Mouse (Mus musculus) stomach, embryonic 15.5 days (tissue): ENCODE measurements around the gene Smcr8. TPM values are rescaled to one million over a fixed set of nuclear protein-coding genes. Genes with fewer than 3 reads are reported as not detected.

Source experiments
- ATAC-seq: fragments of 200-750 bp; cut with Nextera tagmentation; 2 replicates; pipeline ENCODE4 v1.8.0; 2017; ENCODE audit warnings: low read depth, moderate number of reproducible peaks, moderate TSS enrichment; ENCODE audit not compliant: insufficient read depth, low FRiP score
- H3K27ac ChIP-seq: fragments of 300-500 bp; sonication (generic); 2 replicates; pipeline ENCODE4 v1.5.1; 2015; ENCODE audit warnings: mild to moderate bottlenecking, inconsistent platforms
- H3K27me3 ChIP-seq: fragments of 300-500 bp; sonication (generic); replicated peaks from 2 replicates; pipeline ENCODE4 v1.6.1; 2015; ENCODE audit warnings: inconsistent platforms
- H3K36me3 ChIP-seq: fragments of 300-500 bp; sonication (generic); 2 replicates; pipeline ENCODE4 v1.6.1; 2015; ENCODE audit warnings: inconsistent platforms
- H3K4me1 ChIP-seq: fragments of 300-500 bp; sonication (generic); 2 replicates; pipeline ENCODE4 v1.6.1; 2015; ENCODE audit warnings: inconsistent platforms
- H3K4me2 ChIP-seq: fragments of 300-500 bp; sonication (generic); 2 replicates; pipeline ENCODE4 v1.6.1; 2015; ENCODE audit warnings: mild to moderate bottlenecking, inconsistent platforms
- H3K4me3 ChIP-seq: fragments of 300-500 bp; sonication (generic); replicated peaks from 2 replicates; pipeline ENCODE4 v1.5.1; 2015; ENCODE audit warnings: inconsistent platforms
- H3K9ac ChIP-seq: fragments of 300-500 bp; sonication (generic); 2 replicates; pipeline ENCODE4 v1.6.1; 2015; ENCODE audit warnings: inconsistent platforms
- H3K9me3 ChIP-seq: fragments of 300-500 bp; sonication (generic); 2 replicates; pipeline ENCODE4 v1.6.1; 2016; ENCODE audit warnings: inconsistent platforms
- WGBS: fragments of 180-500 bp; shearing (Covaris S2); methylation state at CpG from one replicate; pipeline ENCODE4 v1.1.7; 2015; 5-methylcytosine and 5-hydroxymethylcytosine counted together
- polyA plus RNA-seq: library from polyadenylated mRNA; unstranded; fragments of >200 nt; fragmentation: Nextera tagmentation; extraction: Ambion mirVana; gene quantifications from 2 replicates; pipeline ENCODE4 v1.2.1, GENCODE M21; 2015

Gene Smcr8
- 4.5 and 5.2 TPM in 2 replicates for polyA plus RNA-seq

DNA sequence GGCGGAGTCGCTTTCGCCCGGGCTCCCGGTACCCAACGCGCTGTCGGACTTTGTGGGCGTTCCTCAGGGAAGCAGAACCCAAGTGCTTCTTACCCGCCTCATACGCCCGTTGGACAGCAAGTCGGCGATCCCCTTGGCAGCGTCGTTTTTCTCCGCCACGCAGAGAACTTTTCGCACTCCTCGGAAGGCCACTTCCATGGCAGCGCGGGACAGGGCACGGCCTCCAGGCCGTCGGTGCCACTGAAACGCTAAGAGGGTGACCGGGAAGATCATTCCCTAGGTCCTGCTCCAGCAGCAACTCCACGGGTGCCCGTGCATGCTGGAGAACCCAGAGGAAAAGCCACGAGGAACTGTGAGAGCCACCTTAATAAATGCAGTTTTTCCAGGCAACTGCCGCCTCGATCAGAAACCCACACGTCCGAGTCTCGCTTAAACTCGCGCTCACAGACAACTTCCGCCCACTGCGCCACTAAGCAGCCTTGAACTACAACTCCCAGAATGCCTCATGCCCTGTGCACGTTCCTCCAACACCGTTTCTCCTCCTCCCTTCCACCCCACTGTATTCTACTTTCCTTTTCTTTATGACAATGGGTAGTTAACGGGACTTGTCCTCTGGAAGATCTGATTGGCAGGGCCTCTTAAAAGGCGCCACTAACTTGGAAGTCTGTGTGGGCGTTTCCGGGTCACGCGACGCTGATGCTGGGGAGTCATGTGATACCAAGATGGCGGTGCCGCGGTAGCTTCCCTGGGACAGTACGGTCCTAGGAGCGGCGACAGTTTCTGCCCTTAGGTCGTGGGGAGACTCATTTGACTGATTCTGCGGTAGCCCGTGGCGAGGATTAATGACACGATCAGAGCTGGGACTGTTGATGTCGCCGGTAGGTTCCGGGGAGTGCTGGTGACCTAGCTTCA is at the start of gene Smcr8, which contains the start of gene Top3a:
Smcr8 (plus strand) TSS at position 696 of the 912 bp plus-strand sequence.
Top3a (minus strand) TSS at position 537 of the 912 bp plus-strand sequence.
- ATAC-seq: peak; percentile 92
- Histone ChIP-seq H3K9me3 (no peaks in the 10 kb centered on the region), H3K4me1 (peaks cover 53% of the 10 kb centered on the region), H3K27me3 (no peaks in the 10 kb centered on the region), H3K36me3 (0 out of 2 replicates have a peak, but pooled peaks cover 4% of the 10 kb centered on the region), H3K27ac (peak within 1 kb of the TSS; percentile 92), H3K4me2 (peak within 1 kb of the TSS; percentile 80), H3K4me3 (peak within 1 kb of the TSS; percentile 89), H3K9ac (peak within 1 kb of the TSS; percentile 70)
- under 1% methylated on average over 62 of the region's 62 CpGs for WGBS

DNA sequence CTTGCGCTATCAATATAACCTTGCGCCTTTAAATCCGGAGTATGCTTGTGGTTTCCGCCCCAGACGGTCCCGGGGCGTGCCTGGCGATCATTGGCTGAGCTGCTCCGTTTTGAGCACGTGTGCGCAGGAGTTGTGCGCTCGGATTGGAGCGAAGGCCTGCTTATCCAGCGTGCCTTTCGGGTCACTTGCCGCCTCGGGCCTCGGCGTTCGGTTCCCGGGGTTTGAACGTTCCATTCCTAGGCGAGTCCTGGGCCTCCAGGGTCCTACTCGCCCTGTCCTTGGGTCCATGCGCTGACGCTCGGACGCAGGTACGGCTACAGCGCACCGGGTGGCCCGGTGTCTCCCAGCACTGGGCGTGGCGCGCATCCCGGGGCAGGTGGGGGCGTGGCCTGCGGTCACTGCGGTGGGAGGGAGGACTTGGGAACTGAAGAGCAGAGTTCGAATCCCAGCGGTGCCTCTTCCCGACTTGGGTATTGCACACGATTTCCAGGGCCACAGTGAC is 49.0 kb upstream of the Smcr8 start, which contains the start of gene Mief2:
Mief2 (plus strand) TSS at position 139 of the 502 bp plus-strand sequence.
- H3K4me2 ChIP-seq: peak within 1 kb of the TSS; percentile 82
- peak within 1 kb of the TSS; percentile 84 for H3K4me3 ChIP-seq
- peak within 1 kb of the TSS; percentile 88 for H3K27ac ChIP-seq
- no peaks in the 10 kb centered on the region for H3K27me3 ChIP-seq
- peaks cover 28% of the 10 kb centered on the region for H3K4me1 ChIP-seq
- peak within 1 kb of the TSS; percentile 84 for H3K9ac ChIP-seq
- peak; percentile 92 for ATAC-seq
- WGBS: under 1% methylated on average over 44 of the region's 44 CpGs
- peaks cover 17% of the 10 kb centered on the region for H3K36me3 ChIP-seq
- no peaks in the 10 kb centered on the region for H3K9me3 ChIP-seq

DNA sequence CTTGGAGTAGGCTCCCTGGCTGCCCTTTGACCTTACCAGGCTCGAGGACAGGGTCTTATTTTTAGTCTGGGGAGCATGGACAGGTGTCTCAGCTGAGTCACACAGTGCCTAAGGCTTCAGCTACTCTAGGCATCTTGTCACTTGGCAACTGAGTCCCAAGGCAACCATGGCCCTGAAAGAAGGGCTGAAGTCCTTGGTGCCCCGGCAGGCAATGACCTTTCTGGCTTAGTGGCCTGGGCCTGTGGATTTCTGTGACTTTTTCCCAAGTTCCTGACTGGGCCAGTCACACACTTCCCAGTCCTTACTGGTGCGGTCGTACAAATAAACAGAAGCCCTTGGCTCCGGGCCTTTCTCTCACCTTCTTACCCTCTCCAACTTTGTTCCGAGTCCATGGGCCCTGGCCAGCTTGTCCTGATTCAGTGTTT is 48.1 kb upstream of the Smcr8 start:
- ATAC-seq: no peak
- WGBS: 61% methylated on average over 6 of the region's 6 CpGs
- H3K9me3 ChIP-seq: no peaks in the 10 kb centered on the region
- H3K4me1 ChIP-seq: peaks cover 28% of the 10 kb centered on the region
- peaks cover 19% of the 10 kb centered on the region for H3K36me3 ChIP-seq
- no peak overlapping the region for H3K9ac ChIP-seq
- H3K27me3 ChIP-seq: no peaks in the 10 kb centered on the region
- peak overlapping the region; percentile 84; the same call in 1 of the 2 replicates for H3K4me3 ChIP-seq
- peak overlapping the region; percentile 82 for H3K4me2 ChIP-seq
- H3K27ac ChIP-seq: no peak overlapping the region

DNA sequence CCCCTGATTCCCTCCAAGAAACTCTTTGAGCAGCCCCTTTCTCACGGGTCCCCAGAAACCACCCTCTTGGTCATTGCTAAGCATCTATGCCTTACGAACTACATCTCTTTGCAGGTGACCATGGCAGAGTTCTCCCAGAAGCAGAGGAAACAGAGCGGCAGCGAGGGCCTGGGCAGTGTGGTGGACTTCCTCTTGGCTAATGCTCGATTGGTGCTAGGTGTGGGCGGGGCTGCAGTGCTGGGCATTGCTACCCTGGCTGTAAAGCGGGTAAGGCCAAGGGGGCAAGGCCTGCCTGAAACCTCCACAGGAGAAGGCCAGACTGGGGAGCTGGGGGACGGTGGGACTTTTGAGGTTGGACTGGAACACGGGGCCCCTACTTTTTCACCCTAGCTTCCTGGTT is 47.2 kb upstream of the Smcr8 start:
- Histone ChIP-seq H3K36me3 (peaks cover 12% of the 10 kb centered on the region), H3K27ac (no peak overlapping the region), H3K4me2 (no peak overlapping the region), H3K4me1 (peaks cover 28% of the 10 kb centered on the region), H3K4me3 (no peak overlapping the region), H3K9me3 (no peaks in the 10 kb centered on the region), H3K9ac (no peak overlapping the region), H3K27me3 (no peaks in the 10 kb centered on the region)
- WGBS: 87% methylated on average over 9 of the region's 9 CpGs
- ATAC-seq: no peak

DNA sequence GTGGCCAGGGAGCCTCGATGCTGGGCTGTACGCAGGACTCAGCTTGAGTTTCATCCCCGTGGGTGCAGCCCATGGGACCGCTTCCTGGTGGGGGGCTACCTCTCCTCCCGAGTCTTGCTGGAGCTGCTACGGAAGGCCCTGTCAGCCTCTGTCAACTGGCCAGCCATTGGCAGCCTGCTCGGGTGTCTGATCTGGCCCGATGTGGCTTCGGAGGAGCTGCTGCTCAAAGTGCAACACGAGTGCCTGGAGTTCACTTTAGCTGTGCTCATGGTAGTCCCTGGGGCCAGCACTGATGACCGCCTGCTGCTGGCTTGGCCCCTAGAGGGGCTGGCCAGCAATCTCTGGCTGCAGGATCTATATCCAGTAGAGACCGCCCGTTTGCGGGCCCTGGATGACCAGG is 46.1 kb upstream of the Smcr8 start:
- Histone ChIP-seq H3K4me1 (peaks cover 23% of the 10 kb centered on the region), H3K27ac (no peak overlapping the region), H3K9me3 (no peaks in the 10 kb centered on the region), H3K4me3 (no peak overlapping the region), H3K27me3 (no peaks in the 10 kb centered on the region), H3K36me3 (peaks cover 12% of the 10 kb centered on the region), H3K9ac (no peak overlapping the region), H3K4me2 (no peak overlapping the region)
- ATAC-seq: no peak
- WGBS: 93% methylated on average over 14 of the region's 14 CpGs

DNA sequence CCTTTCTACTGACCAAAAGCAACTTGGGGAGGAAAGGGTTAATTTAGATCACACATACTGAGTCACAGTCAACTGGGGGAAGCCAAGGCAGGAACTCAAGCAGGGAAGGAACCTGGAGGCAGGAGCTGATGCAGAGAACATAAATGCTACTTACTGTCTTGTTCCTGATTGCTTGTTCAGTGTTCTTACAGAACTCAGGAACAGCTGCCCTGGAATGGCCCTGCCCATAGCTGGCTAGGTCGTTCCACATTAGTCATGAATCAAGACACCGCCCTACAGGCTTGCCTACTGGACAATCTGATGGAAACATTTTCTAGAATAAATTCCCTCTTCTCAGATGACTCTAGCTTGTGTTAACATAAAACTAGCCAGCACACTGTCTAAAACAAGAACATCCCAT is 43.1 kb upstream of the Smcr8 start:
- H3K4me3 ChIP-seq: no peak overlapping the region
- H3K9me3 ChIP-seq: no peaks in the 10 kb centered on the region
- H3K4me2 ChIP-seq: no peak overlapping the region
- ATAC-seq: no peak
- no peak overlapping the region for H3K9ac ChIP-seq
- 61% methylated on average over 2 of the region's 2 CpGs for WGBS
- peaks cover 9% of the 10 kb centered on the region; the same call in 1 of the 2 replicates for H3K4me1 ChIP-seq
- H3K27me3 ChIP-seq: no peaks in the 10 kb centered on the region
- H3K27ac ChIP-seq: no peak overlapping the region
- H3K36me3 ChIP-seq: peaks cover 12% of the 10 kb centered on the region

DNA sequence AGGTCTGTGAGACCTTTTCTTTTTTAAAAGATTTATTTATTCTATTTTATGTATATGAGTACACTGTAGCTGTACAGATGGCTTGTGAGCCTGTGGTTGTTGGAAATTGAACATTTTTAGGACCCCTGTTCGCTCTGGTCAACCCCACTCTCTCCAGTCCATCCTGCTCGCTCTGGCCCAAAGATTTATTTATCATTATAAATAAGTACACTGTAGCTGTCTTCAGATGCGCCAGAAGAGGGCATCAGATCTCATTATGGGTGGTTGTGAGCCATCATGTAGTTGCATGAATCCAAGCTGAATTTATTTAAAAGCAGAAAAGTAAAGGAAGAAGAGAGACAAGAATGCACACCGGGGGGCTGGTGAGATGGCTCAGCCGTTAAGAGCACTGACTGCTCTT is 42.1 kb upstream of the Smcr8 start:
- H3K36me3 ChIP-seq: peaks cover 15% of the 10 kb centered on the region
- H3K4me1 ChIP-seq: 0 out of 2 replicates have a peak, but pooled peaks cover 2% of the 10 kb centered on the region
- no peak overlapping the region for H3K4me3 ChIP-seq
- WGBS: 66% methylated on average over 5 of the region's 5 CpGs
- no peaks in the 10 kb centered on the region for H3K9me3 ChIP-seq
- ATAC-seq: no peak
- no peak overlapping the region for H3K9ac ChIP-seq
- H3K27ac ChIP-seq: no peak overlapping the region
- no peaks in the 10 kb centered on the region for H3K27me3 ChIP-seq
- no peak overlapping the region for H3K4me2 ChIP-seq

DNA sequence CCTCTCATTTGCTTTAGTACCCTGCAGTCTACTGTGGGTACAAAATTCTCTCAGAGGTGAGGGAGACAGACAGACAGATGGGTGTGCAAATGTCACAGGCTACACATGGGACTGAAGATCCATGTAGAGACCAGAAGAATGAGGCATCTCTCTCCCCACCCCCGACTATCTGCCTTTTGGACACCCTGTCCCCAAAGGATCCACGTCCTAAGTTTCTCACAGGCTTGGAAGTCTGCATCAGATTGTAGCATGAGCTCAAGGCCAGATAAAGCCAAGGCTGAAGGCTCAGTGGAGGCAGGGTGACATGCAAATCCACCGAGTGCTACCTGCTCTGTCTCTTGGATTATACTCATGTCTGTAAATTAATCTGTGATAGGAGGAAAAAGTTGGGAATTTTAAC is 40.8 kb upstream of the Smcr8 start:
- Histone ChIP-seq H3K27ac (no peak overlapping the region), H3K9me3 (no peaks in the 10 kb centered on the region), H3K4me1 (no peaks in the 10 kb centered on the region), H3K36me3 (peaks cover 18% of the 10 kb centered on the region), H3K4me2 (no peak overlapping the region), H3K27me3 (no peaks in the 10 kb centered on the region), H3K4me3 (no peak overlapping the region), H3K9ac (no peak overlapping the region)
- ATAC-seq: no peak
- 83% methylated on average over 3 of the region's 3 CpGs for WGBS

DNA sequence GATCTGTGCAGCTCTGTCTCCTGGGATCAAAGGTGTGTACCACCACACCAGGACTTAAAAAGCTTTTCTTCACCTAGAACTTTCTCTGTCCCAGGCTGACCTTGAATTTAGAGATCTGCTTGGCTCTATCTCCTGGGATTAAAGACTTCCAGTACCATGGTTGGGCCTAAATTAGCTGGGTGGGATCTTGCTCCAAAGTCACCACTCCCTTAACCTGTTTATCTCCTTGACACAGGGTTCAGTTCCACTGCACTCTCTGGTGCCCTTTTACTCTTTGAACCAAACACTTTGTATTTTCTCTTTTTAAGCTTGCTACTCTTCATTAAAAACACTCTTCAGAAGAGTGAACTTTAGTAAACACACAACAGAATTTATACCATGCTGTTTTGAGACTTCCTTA is 39.9 kb upstream of the Smcr8 start:
- Histone ChIP-seq H3K9ac (no peak overlapping the region), H3K4me3 (no peak overlapping the region), H3K27ac (no peak overlapping the region), H3K27me3 (no peaks in the 10 kb centered on the region), H3K4me2 (no peak overlapping the region), H3K9me3 (no peaks in the 10 kb centered on the region), H3K36me3 (peaks cover 16% of the 10 kb centered on the region), H3K4me1 (no peaks in the 10 kb centered on the region)
- ATAC-seq: no peak

DNA sequence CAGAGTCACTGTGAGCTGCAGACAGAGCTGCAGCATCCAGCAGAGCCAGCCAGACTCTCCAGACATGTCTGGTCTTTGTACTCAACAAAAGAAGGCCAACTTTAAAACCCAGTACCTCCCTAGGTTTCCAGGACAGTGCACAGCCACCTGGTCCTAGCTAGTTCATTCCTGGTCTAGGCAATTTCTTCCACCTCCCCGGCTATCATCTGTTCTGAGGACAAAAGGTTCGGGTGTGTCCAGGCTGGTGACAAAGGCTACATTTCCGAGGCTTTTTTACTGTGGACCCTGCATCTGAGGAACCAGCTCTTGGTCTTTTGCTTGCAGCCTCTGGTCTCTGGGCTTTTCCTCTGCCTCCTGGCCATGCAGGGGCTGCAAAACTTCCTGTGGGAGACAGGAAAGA is 37.0 kb upstream of the Smcr8 start:
- Histone ChIP-seq H3K27ac (no peak overlapping the region), H3K4me1 (no peaks in the 10 kb centered on the region), H3K9ac (no peak overlapping the region), H3K9me3 (no peaks in the 10 kb centered on the region), H3K27me3 (no peaks in the 10 kb centered on the region), H3K36me3 (peaks cover 27% of the 10 kb centered on the region), H3K4me2 (no peak overlapping the region), H3K4me3 (no peak overlapping the region)
- WGBS: 81% methylated on average over 3 of the region's 3 CpGs
- ATAC-seq: no peak

DNA sequence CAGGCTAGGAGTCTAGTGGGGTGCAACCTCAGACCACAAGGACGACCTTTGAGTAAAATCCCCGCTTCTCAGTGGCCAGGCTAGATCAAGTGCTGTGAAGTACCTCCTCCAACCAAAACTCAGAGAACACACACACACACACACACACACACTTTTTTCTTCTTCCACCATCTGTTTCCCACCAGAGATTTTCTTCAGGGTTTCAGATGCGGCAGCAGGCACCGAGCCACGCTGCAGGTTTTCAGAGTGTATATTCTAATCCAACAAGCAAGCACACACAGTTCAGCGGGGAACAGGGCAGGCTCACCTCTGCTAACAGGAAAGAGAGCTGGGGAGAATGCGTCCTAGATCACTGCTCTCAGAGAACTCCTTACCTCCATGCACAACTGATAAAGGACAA is 21.8 kb upstream of the Smcr8 start:
- WGBS: 86% methylated on average over 7 of the region's 7 CpGs
- no peak for ATAC-seq

DNA sequence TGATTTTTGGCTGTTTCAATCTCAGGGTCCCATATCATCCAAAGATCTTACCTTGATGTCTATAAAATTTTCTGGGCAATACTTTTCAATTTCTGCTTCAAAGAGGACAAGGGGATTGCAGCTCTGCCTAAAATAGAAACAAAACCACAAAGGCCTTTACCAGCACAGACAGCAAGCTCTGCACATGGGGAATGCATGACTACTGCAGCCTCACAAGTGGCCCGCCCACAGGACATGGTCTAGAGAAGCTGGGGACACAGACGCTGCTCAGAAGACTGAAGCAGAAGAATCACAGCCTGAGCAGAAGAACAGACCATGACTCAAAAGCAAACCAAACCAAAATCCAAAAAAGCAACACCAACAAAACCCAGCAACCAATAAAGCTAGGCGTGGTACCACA is 15.6 kb upstream of the Smcr8 start:
- Histone ChIP-seq H3K4me1 (no peaks in the 10 kb centered on the region), H3K4me2 (no peak overlapping the region), H3K27me3 (no peaks in the 10 kb centered on the region), H3K36me3 (peaks cover 20% of the 10 kb centered on the region), H3K9me3 (no peaks in the 10 kb centered on the region), H3K27ac (no peak overlapping the region), H3K9ac (no peak overlapping the region), H3K4me3 (no peak overlapping the region)
- no peak for ATAC-seq
- WGBS: 88% methylated on average over 3 of the region's 3 CpGs

More for the DNA sequence above, 21.8 kb upstream of the Smcr8 start:
- H3K27me3 ChIP-seq: no peaks in the 10 kb centered on the region
- H3K27ac ChIP-seq: no peak overlapping the region
- H3K9me3 ChIP-seq: no peaks in the 10 kb centered on the region
- H3K36me3 ChIP-seq: peaks cover 30% of the 10 kb centered on the region; the same call in 1 of the 2 replicates
- H3K4me3 ChIP-seq: no peak overlapping the region
- H3K9ac ChIP-seq: no peak overlapping the region
- no peaks in the 10 kb centered on the region for H3K4me1 ChIP-seq
- H3K4me2 ChIP-seq: no peak overlapping the region
